Mouse (Mus musculus) hindbrain, embryonic 14.5 days (tissue): ENCODE measurements around the gene Il13. TPM values are rescaled to one million over a fixed set of nuclear protein-coding genes. Genes with fewer than 3 reads are reported as not detected.

Source experiments
- ATAC-seq: fragments of 200-750 bp; cut with Nextera tagmentation; 2 replicates; pipeline ENCODE4 v1.8.0; 2017; ENCODE audit warnings: moderate number of reproducible peaks, mild to moderate bottlenecking, moderate TSS enrichment, moderate library complexity; ENCODE audit not compliant: low FRiP score
- DNase-seq: peaks from one replicate; pipeline ENCODE4 v3.0.0-alpha.2; 2015; ENCODE audit warnings: low spot score
- H3K27ac ChIP-seq: fragments of 300-500 bp; sonication (generic); 2 replicates; pipeline ENCODE4 v1.5.1; 2014; ENCODE audit warnings: mild to moderate bottlenecking, moderate library complexity
- H3K27me3 ChIP-seq: fragments of 300-500 bp; sonication (generic); 2 replicates; pipeline ENCODE4 v1.6.1; 2014; ENCODE audit warnings: mild to moderate bottlenecking, low read length, mixed read lengths; ENCODE audit not compliant: control insufficient read depth, insufficient read depth
- H3K36me3 ChIP-seq: fragments of 300-500 bp; sonication (generic); replicated peaks from 2 replicates; pipeline ENCODE4 v1.6.1; 2014; ENCODE audit not compliant: control insufficient read depth, insufficient read depth
- H3K4me1 ChIP-seq: fragments of 300-500 bp; sonication (generic); replicated peaks from 2 replicates; pipeline ENCODE4 v1.6.1; 2014; ENCODE audit warnings: antibody characterized with exemption, low read length, mixed read lengths; ENCODE audit not compliant: control insufficient read depth, insufficient read depth
- H3K4me2 ChIP-seq: fragments of 300-500 bp; sonication (generic); replicated peaks from 2 replicates; pipeline ENCODE4 v1.6.1; 2014; ENCODE audit warnings: mild to moderate bottlenecking, moderate library complexity
- H3K4me3 ChIP-seq: fragments of 300-500 bp; sonication (generic); replicated peaks from 2 replicates; pipeline ENCODE4 v1.5.1; 2014; ENCODE audit warnings: mild to moderate bottlenecking, low read length
- H3K9ac ChIP-seq: fragments of 300-500 bp; sonication (generic); 2 replicates; pipeline ENCODE4 v1.6.1; 2014
- H3K9me3 ChIP-seq: fragments of 300-500 bp; sonication (generic); 2 replicates; pipeline ENCODE4 v1.6.1; 2016; ENCODE audit warnings: low read length; ENCODE audit not compliant: control insufficient read depth
- WGBS: fragments of 180-500 bp; shearing (Covaris S2); extraction: QIAGEN DNeasy Blood & Tissue Kit; methylation state at CpG from one replicate; pipeline ENCODE4 v1.1.7; 2014; 5-methylcytosine and 5-hydroxymethylcytosine counted together
- polyA plus RNA-seq: library from polyadenylated mRNA; unstranded; fragments of >200 nt; fragmentation: Nextera tagmentation; extraction: Ambion mirVana; gene quantifications from 2 replicates; pipeline ENCODE4 v1.2.1, GENCODE M21; 2014

Gene Il13
- polyA plus RNA-seq, 1 experiment from 2014 or later, result not detected

DNA sequence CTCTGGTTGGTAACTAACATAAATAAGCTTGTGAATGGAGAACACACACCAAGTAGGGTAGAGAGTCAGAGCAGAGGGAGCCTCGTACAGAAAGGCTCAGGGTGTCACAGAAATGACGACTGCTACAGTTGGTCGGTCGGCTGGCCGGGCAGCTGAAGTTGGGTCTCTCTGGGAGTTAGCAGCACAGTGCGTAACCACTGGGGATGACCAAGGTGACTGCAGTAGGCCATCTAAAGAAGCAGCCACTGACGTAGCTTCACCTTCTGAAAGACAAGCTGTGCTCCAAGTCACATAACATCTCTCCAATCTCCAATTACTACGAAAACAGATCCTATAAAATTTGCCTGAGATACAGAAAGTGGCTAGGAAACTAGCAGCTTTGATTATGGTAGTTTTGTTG lies 22.9 kb upstream of the Il13 start:
- no peak overlapping the region for H3K4me3 ChIP-seq
- no peak overlapping the region for H3K27ac ChIP-seq
- no peak overlapping the region for H3K4me2 ChIP-seq
- no peak for DNase-seq
- no peak overlapping the region for H3K9ac ChIP-seq
- H3K36me3 ChIP-seq, result peaks cover 9% of the 10 kb centered on the region; the same call in 1 of the 2 replicates
- no peak for ATAC-seq
- no peaks in the 10 kb centered on the region for H3K4me1 ChIP-seq
- no peaks in the 10 kb centered on the region for H3K9me3 ChIP-seq
- 89% methylated on average over 8 of the region's 8 CpGs for WGBS
- H3K27me3 ChIP-seq, result no peaks in the 10 kb centered on the region

DNA sequence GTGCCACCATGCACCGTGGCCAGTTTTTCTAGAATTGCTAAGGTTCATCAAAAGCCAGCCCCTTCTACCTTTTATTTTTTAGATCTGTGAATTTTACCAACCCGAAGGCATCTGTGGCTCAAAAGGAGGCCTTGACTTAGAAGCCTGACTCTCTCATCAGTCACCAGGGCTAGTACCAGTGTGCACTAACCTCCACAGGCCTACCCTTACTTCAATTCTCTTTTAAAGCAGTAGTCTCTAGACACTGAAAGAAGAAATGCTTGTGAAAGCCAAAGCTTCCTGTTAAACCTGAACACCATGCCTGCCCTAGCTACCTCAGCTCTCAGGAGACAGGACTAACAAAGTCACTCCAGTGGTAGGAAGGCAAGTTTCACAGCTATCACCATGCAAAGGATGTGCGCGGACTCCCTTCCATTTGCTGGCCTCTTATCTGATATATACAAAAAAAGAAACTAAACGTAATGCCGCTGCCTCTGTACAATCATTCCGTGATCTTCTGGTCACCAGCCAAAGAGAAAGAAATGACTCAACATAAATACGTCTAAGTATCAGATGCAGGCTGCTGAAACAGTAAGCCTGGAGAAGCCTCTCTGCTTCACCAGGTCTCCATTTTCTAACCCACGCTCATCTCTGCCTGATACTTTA lies 22.2 kb upstream of the Il13 start:
- H3K9me3 ChIP-seq, result no peaks in the 10 kb centered on the region
- DNase-seq (no peak), ATAC-seq (no peak)
- H3K27me3 ChIP-seq, result no peaks in the 10 kb centered on the region
- H3K27ac ChIP-seq, result no peak overlapping the region
- 91% methylated on average over 9 of the region's 9 CpGs for WGBS
- no peak overlapping the region for H3K9ac ChIP-seq
- H3K36me3 ChIP-seq, result peaks cover 14% of the 10 kb centered on the region; the same call in 1 of the 2 replicates
- H3K4me2 ChIP-seq, result no peak overlapping the region
- no peaks in the 10 kb centered on the region for H3K4me1 ChIP-seq
- H3K4me3 ChIP-seq, result no peak overlapping the region

DNA sequence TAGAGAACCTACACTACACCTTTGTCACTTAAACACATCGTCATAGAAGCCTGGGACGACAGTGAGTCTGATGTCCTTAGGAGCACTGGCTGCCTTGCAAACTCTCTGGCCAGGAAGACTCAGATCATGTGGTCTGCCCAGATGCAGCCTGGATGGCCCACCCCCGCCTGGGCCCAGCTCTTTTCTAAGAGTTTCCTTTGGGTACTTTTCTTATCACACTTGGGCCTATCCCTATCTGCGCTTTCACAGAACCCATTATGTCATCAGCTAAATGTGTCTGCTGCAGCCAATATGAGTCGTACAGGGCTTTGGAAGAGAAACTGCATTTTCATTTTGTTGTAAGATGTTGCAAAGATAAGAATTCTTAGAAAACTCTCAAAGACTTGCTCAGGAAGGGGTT lies 20.5 kb upstream of the Il13 start:
- Histone ChIP-seq H3K4me1 (no peaks in the 10 kb centered on the region), H3K27me3 (no peaks in the 10 kb centered on the region), H3K4me2 (no peak overlapping the region), H3K9ac (no peak overlapping the region), H3K36me3 (peaks cover 25% of the 10 kb centered on the region), H3K4me3 (no peak overlapping the region), H3K27ac (no peak overlapping the region), H3K9me3 (no peaks in the 10 kb centered on the region)
- ATAC-seq (no peak), DNase-seq (no peak)
- 96% methylated on average over 5 of the region's 5 CpGs for WGBS

DNA sequence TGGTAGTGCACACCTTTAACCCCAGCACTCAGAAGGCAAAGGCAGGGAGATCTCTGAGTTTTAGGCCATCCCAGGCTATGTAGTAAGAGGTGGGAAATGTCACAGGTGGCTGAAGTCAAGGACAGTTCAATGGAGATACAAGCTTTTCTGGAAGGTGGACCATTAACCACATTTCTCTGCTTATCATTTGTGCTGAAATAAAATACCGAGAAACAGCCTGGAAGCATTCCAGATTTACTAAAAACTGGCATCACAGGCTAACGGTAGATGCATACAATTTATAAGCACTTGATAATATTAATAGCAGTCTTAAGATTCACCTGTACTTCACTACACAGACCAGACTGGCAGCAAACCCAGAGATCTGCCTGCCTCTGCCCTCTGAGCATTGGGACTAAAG lies 17.9 kb upstream of the Il13 start:
- Histone ChIP-seq H3K36me3 (peaks cover 29% of the 10 kb centered on the region), H3K4me2 (no peak overlapping the region), H3K9me3 (no peaks in the 10 kb centered on the region), H3K27ac (no peak overlapping the region), H3K9ac (no peak overlapping the region), H3K4me3 (no peak overlapping the region), H3K27me3 (no peaks in the 10 kb centered on the region), H3K4me1 (no peaks in the 10 kb centered on the region)
- 97% methylated on average over 2 of the region's 2 CpGs for WGBS
- DNase-seq (no peak), ATAC-seq (no peak)

DNA sequence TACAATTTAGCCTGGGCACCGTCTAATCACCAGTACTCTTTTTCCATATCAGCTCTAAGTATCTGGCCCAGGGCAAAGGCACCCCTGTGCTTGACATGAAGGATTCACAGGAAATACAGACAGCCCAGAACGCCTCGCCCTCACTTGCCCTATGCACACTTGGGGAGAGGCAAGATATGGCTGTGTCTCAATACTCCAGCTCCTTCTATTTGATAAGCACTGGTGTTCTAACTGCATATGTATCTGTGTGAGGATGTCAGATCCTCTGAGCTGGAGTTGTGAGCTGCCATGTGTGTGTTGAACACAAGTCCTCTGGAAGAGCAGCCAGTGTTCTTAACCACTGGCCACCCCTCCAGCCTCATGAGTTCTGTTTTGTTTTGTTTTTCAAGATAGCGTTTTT lies 16.9 kb upstream of the Il13 start:
- DNase-seq, result no peak
- Histone ChIP-seq H3K4me3 (no peak overlapping the region), H3K36me3 (peaks cover 29% of the 10 kb centered on the region), H3K27me3 (no peaks in the 10 kb centered on the region), H3K27ac (no peak overlapping the region), H3K4me1 (no peaks in the 10 kb centered on the region), H3K9ac (no peak overlapping the region), H3K9me3 (no peaks in the 10 kb centered on the region), H3K4me2 (no peak overlapping the region)
- 97% methylated on average over 4 of the region's 4 CpGs for WGBS
- no peak for ATAC-seq

DNA sequence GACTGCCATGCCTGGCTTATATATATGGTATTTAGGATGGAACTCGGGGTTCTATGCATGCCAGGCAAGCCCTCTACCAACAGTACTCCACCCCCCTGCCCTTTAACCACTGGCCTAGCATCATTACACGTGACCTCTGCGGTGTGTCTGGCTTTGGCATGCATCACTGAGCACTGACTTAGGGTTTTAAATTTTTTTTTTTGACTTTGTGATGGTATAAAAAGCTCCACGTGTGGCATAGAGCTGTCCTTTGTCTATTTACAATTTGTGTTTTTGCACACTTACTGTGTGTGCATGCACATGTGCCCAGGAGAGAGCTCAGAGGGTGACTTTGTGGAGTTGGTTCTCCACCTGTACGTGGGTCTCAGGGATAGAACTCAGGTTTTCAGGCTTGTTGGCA lies 9.5 kb upstream of the Il13 start:
- Histone ChIP-seq H3K4me2 (no peak overlapping the region), H3K36me3 (no peaks in the 10 kb centered on the region), H3K4me3 (no peak overlapping the region), H3K27ac (no peak overlapping the region), H3K9me3 (no peaks in the 10 kb centered on the region), H3K9ac (no peak overlapping the region), H3K27me3 (no peaks in the 10 kb centered on the region), H3K4me1 (no peaks in the 10 kb centered on the region)
- no peak for ATAC-seq
- WGBS, result 73% methylated on average over 5 of the region's 5 CpGs
- no peak for DNase-seq

DNA sequence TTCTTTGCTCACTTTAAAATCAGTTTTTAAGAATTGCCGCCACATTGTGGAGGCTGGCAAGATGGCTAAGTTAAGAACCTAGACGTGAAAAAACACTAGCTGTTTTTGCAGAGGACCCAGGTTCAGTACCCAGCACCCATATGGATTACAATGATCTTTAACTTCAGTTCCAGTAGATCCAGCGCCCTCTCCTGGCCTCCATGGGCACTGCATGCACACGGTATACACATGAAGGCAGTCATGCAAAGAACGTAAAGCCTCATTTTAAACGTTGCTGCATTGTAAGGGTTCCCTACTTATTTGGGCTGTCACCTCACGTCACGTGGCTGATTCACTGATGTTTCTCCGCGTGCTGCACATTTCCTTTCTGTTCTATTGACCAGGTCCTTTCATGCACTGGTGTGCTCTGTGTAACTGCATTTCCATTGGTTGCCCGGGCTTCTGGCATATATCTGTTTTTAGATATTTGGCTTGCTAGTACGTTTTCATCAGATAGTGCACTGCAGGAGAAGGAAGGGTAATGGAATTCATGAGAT lies 8.3 kb upstream of the Il13 start:
- H3K27me3 ChIP-seq, result no peaks in the 10 kb centered on the region
- H3K9me3 ChIP-seq, result no peaks in the 10 kb centered on the region
- no peak overlapping the region for H3K4me2 ChIP-seq
- H3K9ac ChIP-seq, result no peak overlapping the region
- no peak for ATAC-seq
- no peaks in the 10 kb centered on the region for H3K4me1 ChIP-seq
- H3K4me3 ChIP-seq, result no peak overlapping the region
- WGBS, result 79% methylated on average over 12 of the region's 12 CpGs
- DNase-seq, result no peak
- H3K27ac ChIP-seq, result no peak overlapping the region
- H3K36me3 ChIP-seq, result no peaks in the 10 kb centered on the region

DNA sequence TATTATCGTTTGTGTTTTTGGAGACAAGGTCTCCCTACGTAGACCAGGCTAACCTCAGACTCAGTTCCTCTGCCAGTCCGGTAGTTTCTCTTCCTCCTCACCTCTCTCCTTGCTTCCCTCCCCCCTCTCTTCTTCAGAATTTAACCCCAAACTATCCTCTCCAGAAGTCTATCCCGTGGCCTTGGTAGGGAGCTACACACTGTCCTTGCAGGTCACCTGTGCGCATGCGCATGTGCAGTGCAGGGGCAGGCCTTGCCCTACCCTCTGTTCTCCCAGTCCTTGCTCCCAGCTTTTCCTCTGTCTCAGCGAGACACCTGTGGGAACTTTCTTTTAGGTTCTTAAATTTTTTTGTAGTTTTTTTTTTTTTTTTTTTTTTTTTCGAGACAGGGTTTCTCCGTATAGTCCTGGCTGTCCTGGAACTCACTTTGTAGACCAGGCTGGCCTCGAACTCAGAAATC lies 3.3 kb upstream of the Il13 start:
- Histone ChIP-seq H3K4me3 (no peak overlapping the region), H3K36me3 (no peaks in the 10 kb centered on the region), H3K9ac (no peak overlapping the region), H3K27me3 (peaks cover 19% of the 10 kb centered on the region), H3K4me2 (no peak overlapping the region), H3K27ac (no peak overlapping the region), H3K9me3 (no peaks in the 10 kb centered on the region), H3K4me1 (no peaks in the 10 kb centered on the region)
- DNase-seq, result no peak
- 86% methylated on average over 9 of the region's 10 CpGs for WGBS
- no peak for ATAC-seq

DNA sequence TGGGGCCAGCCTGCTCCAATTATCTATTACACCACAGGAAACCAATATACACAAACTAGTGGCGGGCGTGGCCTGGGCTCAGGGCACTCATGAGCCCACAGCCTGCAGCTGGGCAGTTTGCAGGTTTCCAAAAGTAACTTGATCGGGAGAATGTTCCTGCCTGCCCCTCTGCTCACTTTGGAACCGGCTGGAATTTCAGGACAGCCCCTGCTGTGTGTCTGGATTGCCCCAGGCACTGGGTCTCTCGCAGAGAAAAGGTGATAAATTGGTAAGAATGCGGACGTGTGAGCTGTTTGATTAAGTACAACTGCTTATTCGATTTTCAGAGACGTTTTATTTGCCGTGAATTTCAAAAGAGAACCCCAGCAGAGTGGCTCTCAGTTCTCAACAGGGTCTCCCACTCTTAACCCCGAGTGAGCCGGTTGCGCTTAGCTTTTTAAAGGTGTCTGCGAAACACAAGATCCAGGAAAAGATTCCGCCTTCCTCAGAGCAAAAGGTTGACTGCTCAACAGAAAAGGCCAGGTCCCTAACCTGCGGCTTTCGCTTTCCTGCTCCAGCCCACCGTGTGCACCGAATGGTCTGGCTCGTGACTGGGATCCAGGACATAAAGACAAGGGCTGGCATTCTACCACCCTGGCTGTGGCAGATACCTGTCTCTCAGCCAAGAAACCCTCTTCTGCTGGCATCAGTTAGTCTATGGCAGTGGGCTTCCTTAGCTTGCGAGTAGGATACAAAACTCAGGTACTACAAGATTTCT lies 2.7 kb upstream of the Il13 start:
- H3K27me3 ChIP-seq, result peaks cover 19% of the 10 kb centered on the region
- no peak overlapping the region for H3K4me3 ChIP-seq
- no peaks in the 10 kb centered on the region for H3K36me3 ChIP-seq
- H3K4me2 ChIP-seq, result no peak overlapping the region
- H3K9ac ChIP-seq, result no peak overlapping the region
- ATAC-seq (no peak), DNase-seq (no peak)
- no peaks in the 10 kb centered on the region for H3K4me1 ChIP-seq
- H3K27ac ChIP-seq, result no peak overlapping the region
- H3K9me3 ChIP-seq, result no peaks in the 10 kb centered on the region
- 24% methylated on average over 21 of the region's 21 CpGs for WGBS
